Mouse (Mus musculus): ENCODE data around the gene Ank3. TPM values are rescaled to one million over a fixed set of nuclear protein-coding genes. Genes with fewer than 3 reads are reported as not detected.

Gene Ank3
- polyA plus RNA-seq, 1 experiment from 2014 or later: 21.6 TPM

GRCm38 (mm10) chr10:69883935-69884680 is 485.5 kb downstream of the Ank3 start:
- no peak for ATAC-seq
- TF ChIP-seq CTCF (IDR thresholded peaks at IDR 0.05; ENCODE audit: low read depth): no peak
- H3K9ac ChIP-seq (ENCODE audit: low read depth, low read length): no peak overlapping the region
- H3K27ac ChIP-seq (ENCODE audit: low read depth, low read length): no peak overlapping the region
- WGBS: 94% methylated on average over 4 of the region's 4 CpGs
- H3K4me2 ChIP-seq (replicated peaks; ENCODE audit: low read depth): no peak overlapping the region
- no peaks in the 10 kb centered on the region for H3K4me1 ChIP-seq (replicated peaks; ENCODE audit: control insufficient read depth, insufficient read depth, low read length)
- H3K9me3 ChIP-seq (ENCODE audit: control insufficient read depth): no peaks in the 10 kb centered on the region
- no peak overlapping the region for H3K4me3 ChIP-seq (ENCODE audit: low read depth, low read length)
- no peaks in the 10 kb centered on the region for H3K36me3 ChIP-seq (ENCODE audit: control insufficient read depth, insufficient read depth)
- H3K27me3 ChIP-seq (replicated peaks; ENCODE audit: control insufficient read depth, insufficient read depth, low read length): no peaks in the 10 kb centered on the region

GRCm38 (mm10) chr10:69888399-69888798 is 489.8 kb downstream of the Ank3 start:
- Histone ChIP-seq H3K4me3 (ENCODE audit: low read depth, low read length) (no peak overlapping the region), H3K4me2 (replicated peaks; ENCODE audit: low read depth) (peak overlapping the region; percentile 40), H3K9ac (ENCODE audit: low read depth, low read length) (no peak overlapping the region), H3K4me1 (replicated peaks; ENCODE audit: control insufficient read depth, insufficient read depth, low read length) (no peaks in the 10 kb centered on the region), H3K27me3 (replicated peaks; ENCODE audit: control insufficient read depth, insufficient read depth, low read length) (no peaks in the 10 kb centered on the region), H3K9me3 (ENCODE audit: control insufficient read depth) (no peaks in the 10 kb centered on the region), H3K27ac (ENCODE audit: low read depth, low read length) (no peak overlapping the region), H3K36me3 (ENCODE audit: control insufficient read depth, insufficient read depth) (no peaks in the 10 kb centered on the region)
- peak; percentile 35; the same call in 1 of the 2 replicates for TF ChIP-seq CTCF (IDR thresholded peaks at IDR 0.05; ENCODE audit: low read depth)
- WGBS: 13% methylated on average over 4 of the region's 4 CpGs
- ATAC-seq: peak; percentile 69

GRCm38 (mm10) chr10:69889779-69890178 is 491.2 kb downstream of the Ank3 start:
- no peak overlapping the region for H3K27ac ChIP-seq (ENCODE audit: low read depth, low read length)
- peak; percentile 78 for TF ChIP-seq CTCF (IDR thresholded peaks at IDR 0.05; ENCODE audit: low read depth)
- no peaks in the 10 kb centered on the region for H3K9me3 ChIP-seq (ENCODE audit: control insufficient read depth)
- no peak overlapping the region for H3K4me2 ChIP-seq (replicated peaks; ENCODE audit: low read depth)
- no peak for ATAC-seq
- no peak overlapping the region for H3K9ac ChIP-seq (ENCODE audit: low read depth, low read length)
- no peak overlapping the region for H3K4me3 ChIP-seq (ENCODE audit: low read depth, low read length)
- no peaks in the 10 kb centered on the region for H3K36me3 ChIP-seq (ENCODE audit: control insufficient read depth, insufficient read depth)
- WGBS: 23% methylated on average over 6 of the region's 6 CpGs
- no peaks in the 10 kb centered on the region for H3K4me1 ChIP-seq (replicated peaks; ENCODE audit: control insufficient read depth, insufficient read depth, low read length)
- H3K27me3 ChIP-seq (replicated peaks; ENCODE audit: control insufficient read depth, insufficient read depth, low read length): no peaks in the 10 kb centered on the region

- no peak overlapping the region for H3K9ac ChIP-seq (ENCODE audit: low read depth, low read length)
- no peak for ATAC-seq
- H3K36me3 ChIP-seq (ENCODE audit: control insufficient read depth, insufficient read depth): no peaks in the 10 kb centered on the region
- H3K4me3 ChIP-seq (ENCODE audit: low read depth, low read length): no peak overlapping the region
- 78% methylated on average over 11 of the region's 11 CpGs for WGBS
- no peaks in the 10 kb centered on the region for H3K27me3 ChIP-seq (replicated peaks; ENCODE audit: control insufficient read depth, insufficient read depth, low read length)
- H3K4me1 ChIP-seq (replicated peaks; ENCODE audit: control insufficient read depth, insufficient read depth, low read length): no peaks in the 10 kb centered on the region
- no peak overlapping the region for H3K4me2 ChIP-seq (replicated peaks; ENCODE audit: low read depth)
- no peaks in the 10 kb centered on the region for H3K9me3 ChIP-seq (ENCODE audit: control insufficient read depth)
- no peak overlapping the region for H3K27ac ChIP-seq (ENCODE audit: low read depth, low read length)
- no peak for TF ChIP-seq CTCF (IDR thresholded peaks at IDR 0.05; ENCODE audit: low read depth)
Observed at GRCm38 (mm10) chr10:69890389-69890985, 491.9 kb downstream of the Ank3 start.

- H3K9me3 ChIP-seq (ENCODE audit: control insufficient read depth): no peaks in the 10 kb centered on the region
- no peak for TF ChIP-seq CTCF (IDR thresholded peaks at IDR 0.05; ENCODE audit: low read depth)
- H3K27ac ChIP-seq (ENCODE audit: low read depth, low read length): no peak overlapping the region
- no peaks in the 10 kb centered on the region for H3K4me1 ChIP-seq (replicated peaks; ENCODE audit: control insufficient read depth, insufficient read depth, low read length)
- no peak overlapping the region for H3K4me2 ChIP-seq (replicated peaks; ENCODE audit: low read depth)
- H3K4me3 ChIP-seq (ENCODE audit: low read depth, low read length): no peak overlapping the region
- 94% methylated on average over 18 of the region's 18 CpGs for WGBS
- H3K27me3 ChIP-seq (replicated peaks; ENCODE audit: control insufficient read depth, insufficient read depth, low read length): no peaks in the 10 kb centered on the region
- no peaks in the 10 kb centered on the region for H3K36me3 ChIP-seq (ENCODE audit: control insufficient read depth, insufficient read depth)
- no peak for ATAC-seq
- no peak overlapping the region for H3K9ac ChIP-seq (ENCODE audit: low read depth, low read length)
Observed at GRCm38 (mm10) chr10:69892162-69892561, 493.6 kb downstream of the Ank3 start.

GRCm38 (mm10) chr10:69895606-69896005 is 497.0 kb downstream of the Ank3 start:
- TF ChIP-seq CTCF (IDR thresholded peaks at IDR 0.05; ENCODE audit: low read depth): no peak
- Histone ChIP-seq H3K4me1 (replicated peaks; ENCODE audit: control insufficient read depth, insufficient read depth, low read length) (no peaks in the 10 kb centered on the region), H3K4me3 (ENCODE audit: low read depth, low read length) (no peak overlapping the region), H3K9ac (ENCODE audit: low read depth, low read length) (no peak overlapping the region), H3K4me2 (replicated peaks; ENCODE audit: low read depth) (no peak overlapping the region), H3K27me3 (replicated peaks; ENCODE audit: control insufficient read depth, insufficient read depth, low read length) (no peaks in the 10 kb centered on the region), H3K9me3 (ENCODE audit: control insufficient read depth) (no peaks in the 10 kb centered on the region), H3K27ac (ENCODE audit: low read depth, low read length) (no peak overlapping the region), H3K36me3 (ENCODE audit: control insufficient read depth, insufficient read depth) (no peaks in the 10 kb centered on the region)
- WGBS: 56% methylated on average over 9 of the region's 9 CpGs
- ATAC-seq: no peak

All from intestine, postnatal 0 days (tissue).